Mouse (Mus musculus) layer of hippocampus, adult 2 months (tissue): ENCODE measurements around the gene Rab43. TPM values are rescaled to one million over a fixed set of nuclear protein-coding genes. Genes with fewer than 3 reads are reported as not detected.

Experiments
- DNase-seq, 2 experiments: peaks; one replicate each; pipeline ENCODE4 v3.0.0; 2022; ENCODE audit warnings: low spot score in 2 of 2
- H3K27ac ChIP-seq: fragments of 200-600 bp; 2 replicates; pipeline ENCODE4 v1.8.1; 2022
- H3K4me3 ChIP-seq: fragments of 200-600 bp; 2 replicates; pipeline ENCODE4 v1.8.1; 2022; ENCODE audit warnings: mild to moderate bottlenecking
- CTCF ChIP-seq: fragments of 200-600 bp; conservative IDR thresholded peaks from 2 replicates; pipeline ENCODE4 v1.8.1; 2022; ENCODE audit warnings: antibody characterized with exemption, mild to moderate bottlenecking, moderate library complexity
- total RNA-seq, 2 experiments: library from RNA; stranded (reverse); gene quantifications; 2 replicates each; pipeline ENCODE4 v1.2.3; 2021

Gene Rab43
- total RNA-seq, 2 experiments from 2014 or later = 10.7 to 15.5 TPM

- TF ChIP-seq CTCF = peak; percentile 36
- peak within 1 kb of the TSS; percentile 98 for H3K27ac ChIP-seq
- H3K4me3 ChIP-seq = peak within 1 kb of the TSS; percentile 82
- peak; percentile 96 to 97 for DNase-seq
Observed at GRCm38 (mm10) chr6:87838551-87839197, 26.7 kb upstream of the Rab43 start, which contains the start of gene Isy1. Isy1 (minus strand) TSS chr6:87838798.

GRCm38 (mm10) chr6:87835695-87836094 is 23.7 kb upstream of the Rab43 start, which contains the start of gene Gm45140:
Gm45140 (minus strand) TSS chr6:87835795.
- no peak within 1 kb of the TSS for H3K4me3 ChIP-seq
- no peak for DNase-seq
- H3K27ac ChIP-seq = no peak within 1 kb of the TSS
- no peak for TF ChIP-seq CTCF

DNA sequence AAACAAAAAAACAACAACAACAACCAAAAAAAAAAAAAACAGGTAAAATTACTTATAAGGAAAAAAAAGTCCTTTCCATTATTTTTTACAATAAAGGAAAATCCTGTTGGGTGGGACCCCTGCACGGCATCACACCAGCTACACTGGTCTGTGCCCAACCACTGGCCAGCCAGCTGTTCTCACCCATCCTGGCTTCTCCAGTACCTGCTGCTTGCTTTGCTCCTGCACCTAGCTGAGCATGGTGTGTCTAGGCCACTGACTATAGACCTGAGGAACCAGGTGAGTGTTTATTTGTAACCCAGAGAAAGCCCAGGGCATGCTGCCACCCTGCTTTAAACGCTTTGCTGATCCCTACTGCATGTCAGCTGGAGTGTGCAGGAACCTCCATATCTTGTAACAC is 8.4 kb upstream of the Rab43 start:
- no peak overlapping the region for H3K27ac ChIP-seq
- DNase-seq = no peak
- TF ChIP-seq CTCF = no peak
- no peak overlapping the region for H3K4me3 ChIP-seq

- DNase-seq = no peak
- H3K27ac ChIP-seq = no peak overlapping the region
- TF ChIP-seq CTCF = no peak
- no peak overlapping the region for H3K4me3 ChIP-seq
Observed at GRCm38 (mm10) chr6:87814486-87814885, 2.5 kb upstream of the Rab43 start.

GRCm38 (mm10) chr6:87812656-87813055 is 692 bp upstream of the Rab43 start:
- TF ChIP-seq CTCF = no peak
- peak overlapping the region; percentile 86; the same call in 1 of the 2 replicates for H3K4me3 ChIP-seq
- peak overlapping the region; percentile 91; the same call in 1 of the 2 replicates for H3K27ac ChIP-seq

DNA sequence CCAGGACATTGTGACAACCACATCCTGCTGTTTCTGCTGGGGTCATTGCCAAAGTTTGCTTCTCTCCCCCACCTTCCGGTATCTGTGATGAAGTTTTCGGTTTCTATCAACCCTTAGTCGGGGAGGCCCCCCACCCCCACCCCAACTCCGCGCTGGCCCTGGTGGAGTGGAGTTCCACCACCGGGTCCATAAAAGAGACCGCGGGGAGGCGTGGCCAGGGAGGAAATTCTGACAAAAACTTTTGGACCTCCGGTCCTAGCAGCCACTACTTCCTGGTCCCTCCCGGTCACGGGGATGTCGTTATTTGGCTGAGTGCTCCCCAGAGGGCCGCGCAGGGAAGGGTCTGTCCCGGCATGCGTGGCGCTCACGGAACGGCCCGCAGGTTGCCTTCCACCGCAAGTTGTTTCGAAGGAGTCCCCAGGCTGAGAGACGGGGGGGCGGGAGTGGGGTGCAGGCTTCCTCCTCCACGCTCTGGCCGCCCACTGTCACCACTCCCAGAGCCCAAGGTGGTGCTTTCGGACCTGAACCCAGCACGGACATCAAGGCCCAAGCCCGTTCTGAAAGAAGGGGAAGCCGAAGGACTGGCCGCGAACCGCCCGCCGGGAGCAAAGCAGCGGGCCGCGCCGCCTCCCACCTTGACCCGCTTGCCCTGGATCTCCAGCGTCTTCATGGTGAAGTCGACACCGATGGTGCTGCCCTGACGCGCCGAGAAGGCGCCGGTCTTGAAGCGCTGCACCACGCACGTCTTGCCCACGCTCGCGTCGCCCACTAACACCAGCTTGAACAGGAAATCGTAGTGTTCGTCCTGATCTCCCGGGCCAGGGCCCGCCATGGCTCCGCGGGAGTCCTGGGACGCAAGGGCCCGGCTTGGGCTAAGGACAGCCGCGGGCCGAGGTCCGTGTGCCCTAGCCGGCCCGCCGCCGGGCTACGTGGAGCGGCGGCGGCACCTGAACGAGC is 973 bp downstream of the Rab43 start:
- peak overlapping the region; percentile 91 for H3K27ac ChIP-seq
- peak; percentile 9 to 31 for DNase-seq
- no peak for TF ChIP-seq CTCF
- peak overlapping the region; percentile 86 for H3K4me3 ChIP-seq

More at GRCm38 (mm10) chr6:87812656-87813055, 692 bp upstream of the Rab43 start:
- no peak for DNase-seq

DNA sequence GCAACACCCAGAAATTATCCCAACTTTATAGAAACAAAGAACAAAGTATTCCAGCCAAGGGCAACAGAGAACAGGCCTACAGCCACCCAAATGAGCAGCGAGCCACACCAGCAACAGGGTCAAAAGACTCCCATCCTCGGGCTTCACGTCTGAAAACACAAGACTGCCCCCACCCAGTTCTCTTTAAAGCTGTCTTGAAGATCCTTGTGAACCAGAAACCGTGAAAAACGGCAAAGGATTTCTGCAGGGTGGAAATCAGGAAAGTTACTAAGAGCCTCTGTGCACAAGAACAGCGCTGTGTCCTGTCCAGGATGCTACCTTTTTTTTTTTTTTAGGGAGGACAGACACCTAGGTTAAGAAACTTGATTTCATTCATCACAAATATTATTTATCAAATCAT is 1.7 kb downstream of the Rab43 start:
- TF ChIP-seq CTCF = no peak
- DNase-seq = no peak
- H3K4me3 ChIP-seq = peak overlapping the region; percentile 86
- H3K27ac ChIP-seq = peak overlapping the region; percentile 91; the same call in 1 of the 2 replicates

GRCm38 (mm10) chr6:87809651-87810161 is 2.3 kb downstream of the Rab43 start:
- TF ChIP-seq CTCF = no peak
- DNase-seq = no peak
- H3K4me3 ChIP-seq = no peak overlapping the region; the same call in 1 of the 2 replicates
- H3K27ac ChIP-seq = no peak overlapping the region

GRCm38 (mm10) chr6:87809144-87809543 is 2.8 kb downstream of the Rab43 start:
- no peak overlapping the region for H3K27ac ChIP-seq
- no peak for TF ChIP-seq CTCF
- no peak overlapping the region for H3K4me3 ChIP-seq
- no peak for DNase-seq

DNA sequence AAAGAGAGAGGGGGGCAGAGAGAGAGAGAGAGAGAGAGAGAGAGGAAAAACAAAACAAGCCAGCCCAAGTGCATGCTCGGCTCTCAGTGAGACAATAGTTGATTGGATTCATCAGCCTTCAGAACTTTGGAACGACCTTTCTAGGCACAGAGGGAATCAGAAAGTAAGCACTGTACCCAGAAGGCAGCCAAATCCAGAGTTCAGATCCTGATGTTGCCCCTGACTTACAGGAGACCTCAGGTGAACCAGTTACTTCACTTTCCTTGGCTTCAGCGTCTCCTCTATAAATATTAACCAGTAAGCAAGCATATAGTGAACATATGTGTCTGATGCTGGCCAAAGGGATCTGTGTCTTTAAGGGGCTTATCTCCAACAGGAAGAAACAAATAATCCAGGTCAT is 3.4 kb downstream of the Rab43 start:
- no peak for DNase-seq
- Histone ChIP-seq H3K27ac (no peak overlapping the region), H3K4me3 (no peak overlapping the region)
- TF ChIP-seq CTCF = no peak

DNA sequence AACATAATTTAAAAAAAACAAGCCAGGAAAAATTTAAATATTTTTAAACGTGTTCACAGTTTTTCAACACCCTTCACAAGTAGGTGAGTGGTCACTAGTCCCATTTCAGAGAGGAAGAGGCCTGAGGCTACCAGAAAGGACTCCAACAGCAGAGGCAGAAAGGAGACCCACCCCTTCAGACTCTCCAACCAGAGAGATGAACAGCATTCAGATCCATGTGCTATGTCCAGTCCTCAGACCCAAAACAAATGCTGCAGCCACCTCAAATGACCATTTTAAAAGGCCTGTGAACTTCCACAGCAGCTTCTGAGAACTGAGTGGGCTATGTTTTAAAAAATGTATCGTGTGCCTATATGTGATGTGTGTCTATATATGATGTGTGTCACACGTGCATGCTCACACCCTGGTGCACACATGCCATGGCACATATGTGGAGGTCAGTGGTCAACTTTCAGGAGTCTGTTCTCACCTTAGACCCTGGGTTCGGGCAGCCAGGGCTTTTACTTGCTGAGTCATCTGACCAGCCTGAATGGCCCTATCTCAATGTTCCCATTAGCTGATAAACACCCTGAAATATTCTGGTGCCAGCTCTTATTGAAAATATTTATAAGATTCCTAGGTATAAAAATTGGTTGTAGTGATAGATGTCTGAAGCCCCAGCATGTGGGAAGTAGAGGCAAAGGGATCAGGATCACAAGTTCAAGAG is 4.1 kb downstream of the Rab43 start:
- no peak for TF ChIP-seq CTCF
- H3K27ac ChIP-seq = no peak overlapping the region
- no peak overlapping the region for H3K4me3 ChIP-seq
- DNase-seq = no peak

DNA sequence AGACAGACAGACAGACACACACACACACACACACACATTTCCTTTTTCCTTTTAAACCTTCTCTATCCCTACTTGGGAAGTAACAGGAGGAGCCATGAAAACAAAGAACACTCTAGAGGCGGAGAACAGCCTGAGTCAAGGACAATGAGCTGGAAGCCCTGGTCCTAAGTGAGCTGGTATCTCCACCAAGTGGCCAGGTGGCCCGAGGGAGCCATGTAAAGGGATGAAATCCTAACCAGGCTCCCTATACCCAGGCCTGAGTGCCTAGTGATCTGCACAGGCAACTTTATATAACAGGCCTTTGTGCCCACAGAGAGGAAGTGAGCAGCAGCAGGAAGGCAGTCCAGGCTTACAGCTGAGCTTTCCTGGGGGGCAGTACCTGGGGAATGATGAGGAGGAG is 5.1 kb downstream of the Rab43 start:
- no peak overlapping the region for H3K4me3 ChIP-seq
- TF ChIP-seq CTCF = no peak
- no peak overlapping the region for H3K27ac ChIP-seq
- no peak for DNase-seq
